Mouse (Mus musculus): ENCODE results near the gene C1qtnf6.
A peak's percentile ranks its signal among the peaks of the same experiment; 100 is the strongest.

Gene C1qtnf6

GRCm38 (mm10) chr15:78546060-78546459 lies 14.8 kb upstream of the C1qtnf6 start:
- DNase-seq (ENCODE audit: low spot score in 2 of 2): no peak

GRCm38 (mm10) chr15:78544561-78545001 lies 13.4 kb upstream of the C1qtnf6 start, which contains the start of gene Sstr3:
Gene Sstr3 (minus strand): TSS chr15:78544685.
- DNase-seq (ENCODE audit: low spot score in 2 of 2): no peak

- no peak for DNase-seq (ENCODE audit: low spot score in 2 of 2)
Observed at GRCm38 (mm10) chr15:78544041-78544440, 12.8 kb upstream of the C1qtnf6 start.

GRCm38 (mm10) chr15:78542767-78543303 lies 11.6 kb upstream of the C1qtnf6 start:
- no peak for DNase-seq (ENCODE audit: low spot score in 2 of 2)

- DNase-seq (ENCODE audit: low spot score in 2 of 2): no peak
Observed at GRCm38 (mm10) chr15:78542098-78542766, 11.0 kb upstream of the C1qtnf6 start.

- DNase-seq (ENCODE audit: low spot score in 2 of 2): no peak
Observed at GRCm38 (mm10) chr15:78541606-78542005, 10.4 kb upstream of the C1qtnf6 start.

- no peak for DNase-seq (ENCODE audit: low spot score in 2 of 2)
Observed at GRCm38 (mm10) chr15:78541036-78541435, 9.8 kb upstream of the C1qtnf6 start.

GRCm38 (mm10) chr15:78535723-78536421 lies 4.7 kb upstream of the C1qtnf6 start:
- DNase-seq (ENCODE audit: low spot score in 2 of 2): no peak

- DNase-seq (ENCODE audit: low spot score in 2 of 2): no peak
Observed at GRCm38 (mm10) chr15:78533346-78533835, 2.2 kb upstream of the C1qtnf6 start.

- peak; percentile 46 to 50 for DNase-seq (ENCODE audit: low spot score in 2 of 2)
Observed at GRCm38 (mm10) chr15:78532566-78533345, 1.5 kb upstream of the C1qtnf6 start.

GRCm38 (mm10) chr15:78531901-78532469 lies 769 bp upstream of the C1qtnf6 start:
- peak; percentile 97 to 98 for DNase-seq (ENCODE audit: low spot score in 2 of 2)

GRCm38 (mm10) chr15:78531451-78531720 lies 170 bp upstream of the C1qtnf6 start:
- no peak for DNase-seq (ENCODE audit: low spot score in 2 of 2)

- DNase-seq (ENCODE audit: low spot score in 2 of 2): no peak
Observed at GRCm38 (mm10) chr15:78530141-78530540, 1.1 kb downstream of the C1qtnf6 start.

GRCm38 (mm10) chr15:78529428-78529990 lies 1.7 kb downstream of the C1qtnf6 start:
- peak; percentile 63 to 67 for DNase-seq (ENCODE audit: low spot score in 2 of 2)

GRCm38 (mm10) chr15:78528726-78529411 lies 2.3 kb downstream of the C1qtnf6 start:
- DNase-seq (ENCODE audit: low spot score in 2 of 2): no peak

- DNase-seq (ENCODE audit: low spot score in 2 of 2): no peak
Observed at GRCm38 (mm10) chr15:78527973-78528372, 3.2 kb downstream of the C1qtnf6 start.

GRCm38 (mm10) chr15:78524163-78524562 lies 7.1 kb downstream of the C1qtnf6 start:
- no peak for DNase-seq (ENCODE audit: low spot score in 2 of 2)

GRCm38 (mm10) chr15:78521892-78522291 lies 9.3 kb downstream of the C1qtnf6 start:
- no peak for DNase-seq (ENCODE audit: low spot score in 2 of 2)

- DNase-seq (ENCODE audit: low spot score in 2 of 2): no peak
Observed at GRCm38 (mm10) chr15:78521331-78521730, 9.9 kb downstream of the C1qtnf6 start.

- peak; percentile 30 to 49 for DNase-seq (ENCODE audit: low spot score in 2 of 2)
Observed at GRCm38 (mm10) chr15:78520112-78520715, 11.0 kb downstream of the C1qtnf6 start.
